Mouse (Mus musculus) cortical plate, adult 2 months (tissue): ENCODE data around the gene Lmntd1.

ENCODE experiments used
- CTCF ChIP-seq: fragments of 200-500 bp; IDR thresholded peaks from 2 replicates; pipeline ENCODE4 v1.5.1; 2011; ENCODE audit warnings: mild to moderate bottlenecking, control low read depth, low read length; ENCODE audit not compliant: insufficient read depth; ENCODE audit errors: extremely low read depth
- POLR2A ChIP-seq: fragments of 200-500 bp; IDR thresholded peaks from 2 replicates; pipeline ENCODE4 v1.6.1; 2011; ENCODE audit warnings: mild to moderate bottlenecking, low read length, control low read depth; ENCODE audit not compliant: insufficient read depth; ENCODE audit errors: extremely low read depth

GRCm38 (mm10) chr6:145567296-145567695, 46.8 kb downstream of the Lmntd1 start:
- TF ChIP-seq POLR2A (no peak), CTCF (no peak)
